Mouse (Mus musculus) CH12.LX (cell line): ENCODE results near the gene Xylt1.

Experiments used
- CTCF ChIP-seq, 2 experiments: IDR thresholded peaks in 1 of 2; conservative IDR thresholded peaks in 1 of 2; 2 replicates each; pipeline ENCODE4 v1.5.1; 2011 to 2012; ENCODE audit warnings: low read depth in 2 of 2, low read length in 2 of 2, improper control_type of control experiment in 1 of 2, inconsistent platforms in 1 of 2, mild to moderate bottlenecking in 1 of 2, moderate library complexity in 1 of 2
- E2F4 ChIP-seq: IDR thresholded peaks from 2 replicates; pipeline ENCODE4 v1.6.1; 2011; ENCODE audit warnings: low read depth, low read length, improper control_type of control experiment; ENCODE audit not compliant: insufficient replicate concordance
- MAX ChIP-seq: IDR thresholded peaks from 2 replicates; pipeline ENCODE4 v1.6.1; 2011; ENCODE audit warnings: low read length, improper control_type of control experiment
- SIN3A ChIP-seq: IDR thresholded peaks from 2 replicates; pipeline ENCODE4 v1.6.1; 2012; ENCODE audit warnings: low read length, improper control_type of control experiment, inconsistent platforms

GRCm38 (mm10) chr7:117555735-117556134 lies 175.0 kb downstream of the Xylt1 start:
- TF ChIP-seq MAX (no peak), SIN3A (no peak), E2F4 (no peak), CTCF (conservative IDR thresholded peaks at IDR 0.05 in 1 of 2, IDR thresholded peaks at IDR 0.05 in 1 of 2; ENCODE audit: low read depth in 2 of 2, low read length in 2 of 2) (no peak)
